Comparison of ENCODE assay signal across 9 mouse cellular contexts in genomic region chr9:29802990-29803737, GRCm38 (mm10).
DNase-seq lines count a peak whose midpoint lies in the region; ATAC-seq and TF ChIP-seq lines count a peak whose summit lies in the region.
"Had no signal": no experiment of that assay in that cellular context is flagged by ENCODE, and none has a peak within 500 bp of the region (broad histone marks: within the 10 kb centered on the region; RNA-seq: fewer than 3 reads in every experiment).

No protein-coding gene starts in this region.

- H3K36me3 ChIP-seq in forebrain, embryonic 14.5 days (ENCODE audit: control insufficient read depth, insufficient read depth, low read length): no peaks in the 10 kb centered on the region
- no peaks in the 10 kb centered on the region for H3K36me3 ChIP-seq in midbrain, embryonic 16.5 days (ENCODE audit: control insufficient read depth, insufficient read depth, low read length)
- H3K36me3 ChIP-seq in stomach, postnatal 0 days (ENCODE audit: control insufficient read depth, insufficient read depth, low read length): no peaks in the 10 kb centered on the region

- no peaks in the 10 kb centered on the region for H3K27me3 ChIP-seq in forebrain, embryonic 14.5 days (replicated peaks; ENCODE audit: control insufficient read depth, insufficient read depth, low read length)
- H3K27me3 ChIP-seq in midbrain, embryonic 16.5 days (ENCODE audit: control insufficient read depth, insufficient read depth, low read depth, low read length): no peaks in the 10 kb centered on the region
- H3K27me3 ChIP-seq in stomach, postnatal 0 days (ENCODE audit: control insufficient read depth, insufficient read depth, low read length): no peaks in the 10 kb centered on the region

- ATAC-seq in common myeloid progenitor, adult 5-6 weeks (replicated peaks; ENCODE audit: low read depth, poor library complexity, severe bottlenecking): peak; percentile 88
- ATAC-seq in forebrain, embryonic 14.5 days: peak; percentile 73
- ATAC-seq in midbrain, embryonic 16.5 days: peak; percentile 77
- no peak for ATAC-seq in stomach, postnatal 0 days (ENCODE audit: low FRiP score, low TSS enrichment)

- peaks cover 30% of the 10 kb centered on the region for H3K4me1 ChIP-seq in forebrain, embryonic 14.5 days (ENCODE audit: control insufficient read depth, insufficient read depth, low read length)
- peaks cover 25% of the 10 kb centered on the region for H3K4me1 ChIP-seq in midbrain, embryonic 16.5 days (ENCODE audit: control insufficient read depth, insufficient read depth, low read length)
- H3K4me1 ChIP-seq in stomach, postnatal 0 days (replicated peaks; ENCODE audit: control insufficient read depth, insufficient read depth): no peaks in the 10 kb centered on the region

- peak overlapping the region; percentile 70 for H3K27ac ChIP-seq in forebrain, embryonic 14.5 days (ENCODE audit: low read depth, low read length)
- H3K27ac ChIP-seq in midbrain, embryonic 16.5 days (ENCODE audit: low read length): peak overlapping the region; percentile 72
- H3K27ac ChIP-seq in stomach, postnatal 0 days (replicated peaks): no peak overlapping the region
- H3K27ac ChIP-seq: kidney, postnatal 0 days had no signal

- TF ChIP-seq CTCF in stomach, postnatal 0 days (IDR thresholded peaks at IDR 0.05; ENCODE audit: low read depth): no peak

- peak; percentile 89 for DNase-seq in forebrain, embryonic 14.5 days (ENCODE audit: low spot score)
- peak; percentile 36 for DNase-seq in layer of hippocampus, adult 9-10 months (ENCODE audit: low spot score)
- no peak for DNase-seq in testis, postnatal 10 days (ENCODE audit: low spot score)
- no peak for DNase-seq in stomach, postnatal 0 days (ENCODE audit: low spot score)
- no peak for DNase-seq in gastrocnemius, postnatal 36 days
- DNase-seq in heart, adult 18-20 months: no peak

- intact Hi-C loops in gastrocnemius, postnatal 36 days (cut with DNase I): no loop called here

- 4% methylated on average over 12 of the region's 12 CpGs for WGBS in forebrain, embryonic 14.5 days
- WGBS in midbrain, embryonic 16.5 days: 7% methylated on average over 12 of the region's 12 CpGs
- 47% methylated on average over 12 of the region's 12 CpGs for WGBS in stomach, postnatal 0 days

- H3K4me3 ChIP-seq in forebrain, embryonic 14.5 days (ENCODE audit: low read depth, low read length): no peak overlapping the region
- H3K4me3 ChIP-seq in midbrain, embryonic 16.5 days (ENCODE audit: low read depth, low read length): no peak overlapping the region
- H3K4me3 ChIP-seq in stomach, postnatal 0 days (ENCODE audit: low read depth, low read length): no peak overlapping the region

- no peaks in the 10 kb centered on the region for H3K9me3 ChIP-seq in forebrain, embryonic 14.5 days (replicated peaks; ENCODE audit: control insufficient read depth, low read length)
- no peaks in the 10 kb centered on the region for H3K9me3 ChIP-seq in midbrain, embryonic 16.5 days (replicated peaks; ENCODE audit: control insufficient read depth, low read length, poor library complexity, severe bottlenecking)
- no peaks in the 10 kb centered on the region for H3K9me3 ChIP-seq in stomach, postnatal 0 days (ENCODE audit: control insufficient read depth, low read length)

- peak overlapping the region; percentile 37 for H3K4me2 ChIP-seq in forebrain, embryonic 14.5 days (ENCODE audit: low read length)
- peak overlapping the region; percentile 22 for H3K4me2 ChIP-seq in midbrain, embryonic 16.5 days (ENCODE audit: low read length)
- no peak overlapping the region for H3K4me2 ChIP-seq in stomach, postnatal 0 days (replicated peaks; ENCODE audit: low read depth)

- no peak for TF ChIP-seq EP300 in stomach, postnatal 0 days (optimal IDR thresholded peaks at IDR 0.05)

- H3K9ac ChIP-seq in forebrain, embryonic 14.5 days (ENCODE audit: low read length): peak overlapping the region; percentile 33; the same call in 1 of the 2 replicates
- H3K9ac ChIP-seq in midbrain, embryonic 16.5 days (ENCODE audit: low read depth, low read length): peak overlapping the region; percentile 2; the same call in 1 of the 2 replicates
- H3K9ac ChIP-seq in stomach, postnatal 0 days (ENCODE audit: low read length): no peak overlapping the region

Comparison
In these comparisons a context has a peak if more than half of its experiments do, and no peak if none do; other contexts are left out.
1. DNase-seq: peak in forebrain, embryonic 14.5 days (single experiment) and layer of hippocampus, adult 9-10 months (single experiment); none in testis, postnatal 10 days (single experiment), stomach, postnatal 0 days (single experiment), gastrocnemius, postnatal 36 days (0 of 2) and heart, adult 18-20 months (0 of 2).